Mouse (Mus musculus) forebrain, embryonic 11.5 days (tissue): ENCODE measurements around the gene Ak5. TPM values are rescaled to one million over a fixed set of nuclear protein-coding genes. Genes with fewer than 3 reads are reported as not detected.

Experiments used
- polyA plus RNA-seq: library from polyadenylated mRNA; unstranded; fragments of >200 nt; fragmentation: Nextera tagmentation; extraction: Ambion mirVana; gene quantifications from 2 replicates; pipeline ENCODE4 v1.2.1, GENCODE M21; 2014

Ak5 gene
- polyA plus RNA-seq, 1 experiment from 2014 or later: 0.87 TPM

Other genes with a start within 250 kb of the Ak5 start
- 31.0 and 36.3 TPM in 2 replicates for gene Pigk, start 45.7 kb upstream of the Ak5 start, polyA plus RNA-seq